Mouse (Mus musculus) hindbrain, postnatal 0 days (tissue): Measurements from ENCODE around the gene Neo1. TPM values are rescaled to one million over a fixed set of nuclear protein-coding genes. Genes with fewer than 3 reads are reported as not detected.

Experiments
- ATAC-seq: fragments of 200-750 bp; cut with Nextera tagmentation; 2 replicates; pipeline ENCODE4 v1.8.0; 2017; ENCODE audit warnings: mild to moderate bottlenecking, moderate TSS enrichment, moderate library complexity
- DNase-seq: peaks from one replicate; pipeline ENCODE4 v3.0.0-alpha.2; 2015; ENCODE audit warnings: low spot score
- H3K27ac ChIP-seq: fragments of 300-500 bp; sonication (generic); 2 replicates; pipeline ENCODE4 v1.5.1; 2014; ENCODE audit warnings: mild to moderate bottlenecking
- H3K27me3 ChIP-seq: fragments of 300-500 bp; sonication (generic); 2 replicates; pipeline ENCODE4 v1.6.1; 2014; ENCODE audit warnings: low read length, mixed read lengths; ENCODE audit not compliant: insufficient read depth
- H3K36me3 ChIP-seq: fragments of 300-500 bp; sonication (generic); 2 replicates; pipeline ENCODE4 v1.6.1; 2014; ENCODE audit warnings: low read length, mixed read lengths; ENCODE audit not compliant: insufficient read depth
- H3K4me1 ChIP-seq: fragments of 300-500 bp; sonication (generic); 2 replicates; pipeline ENCODE4 v1.6.1; 2014; ENCODE audit warnings: antibody characterized with exemption, low read length, mixed read lengths; ENCODE audit not compliant: insufficient read depth
- H3K4me2 ChIP-seq: fragments of 300-500 bp; sonication (generic); 2 replicates; pipeline ENCODE4 v1.6.1; 2014; ENCODE audit warnings: low read depth, mild to moderate bottlenecking, low read length, moderate library complexity, mixed read lengths
- H3K4me3 ChIP-seq: fragments of 300-500 bp; sonication (generic); 2 replicates; pipeline ENCODE4 v1.5.1; 2014; ENCODE audit warnings: low read length
- H3K9ac ChIP-seq: fragments of 300-500 bp; sonication (generic); replicated peaks from 2 replicates; pipeline ENCODE4 v1.6.1; 2014; ENCODE audit warnings: mild to moderate bottlenecking, low read length, moderate library complexity, mixed read lengths
- H3K9me3 ChIP-seq: fragments of 300-500 bp; sonication (generic); 2 replicates; pipeline ENCODE4 v1.6.1; 2016; ENCODE audit warnings: low read length, mixed read lengths
- CTCF ChIP-seq: IDR thresholded peaks from 2 replicates; pipeline ENCODE4 v1.5.1; 2016; ENCODE audit warnings: antibody characterized with exemption, control low read depth, low read depth
- WGBS: fragments of 180-500 bp; shearing (Covaris S2); extraction: QIAGEN DNeasy Blood & Tissue Kit; methylation state at CpG from one replicate; pipeline ENCODE4 v1.1.7; 2014; 5-methylcytosine and 5-hydroxymethylcytosine counted together
- polyA plus RNA-seq: library from polyadenylated mRNA; unstranded; fragments of >200 nt; fragmentation: Nextera tagmentation; extraction: Ambion mirVana; gene quantifications from 2 replicates; pipeline ENCODE4 v1.2.1, GENCODE M21; 2015
- total RNA-seq: library from RNA; depleted of rRNA; stranded (reverse); fragments of >200 nt; gene quantifications from 2 replicates; pipeline ENCODE4 v1.2.3, GENCODE M21; 2014

Neo1 gene
- total and polyA plus RNA-seq, 2 experiments from 2014 or later: 38.7 to 160 TPM

DNA sequence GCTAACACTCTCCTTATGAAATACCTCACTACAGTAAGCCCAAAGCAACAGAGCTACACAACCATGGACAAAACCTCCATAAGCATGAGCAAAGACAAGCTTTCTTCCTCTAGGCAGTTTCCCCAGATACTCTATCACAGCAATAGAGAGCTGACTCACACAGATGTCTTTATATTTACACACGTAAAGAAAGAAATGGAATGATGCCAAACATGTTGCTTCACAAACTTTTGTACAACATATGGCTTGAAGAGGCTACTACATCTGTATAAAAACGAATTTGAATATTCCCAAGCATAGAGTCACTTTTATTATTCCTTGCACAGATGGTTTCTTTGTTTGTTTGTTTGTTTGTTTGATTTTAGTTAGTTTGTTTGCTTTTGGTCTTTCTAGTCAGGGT, 101.5 kb downstream of the Neo1 start:
- no peak overlapping the region for H3K4me3 ChIP-seq
- ATAC-seq (no peak), DNase-seq (no peak)
- 65% methylated on average over 2 of the region's 2 CpGs for WGBS
- peaks cover 4% of the 10 kb centered on the region; the same call in 1 of the 2 replicates for H3K36me3 ChIP-seq
- H3K4me1 ChIP-seq: no peaks in the 10 kb centered on the region
- H3K9me3 ChIP-seq: no peaks in the 10 kb centered on the region
- H3K9ac ChIP-seq: no peak overlapping the region
- no peak overlapping the region for H3K27ac ChIP-seq
- no peak overlapping the region for H3K4me2 ChIP-seq
- no peaks in the 10 kb centered on the region for H3K27me3 ChIP-seq
- TF ChIP-seq CTCF: no peak

DNA sequence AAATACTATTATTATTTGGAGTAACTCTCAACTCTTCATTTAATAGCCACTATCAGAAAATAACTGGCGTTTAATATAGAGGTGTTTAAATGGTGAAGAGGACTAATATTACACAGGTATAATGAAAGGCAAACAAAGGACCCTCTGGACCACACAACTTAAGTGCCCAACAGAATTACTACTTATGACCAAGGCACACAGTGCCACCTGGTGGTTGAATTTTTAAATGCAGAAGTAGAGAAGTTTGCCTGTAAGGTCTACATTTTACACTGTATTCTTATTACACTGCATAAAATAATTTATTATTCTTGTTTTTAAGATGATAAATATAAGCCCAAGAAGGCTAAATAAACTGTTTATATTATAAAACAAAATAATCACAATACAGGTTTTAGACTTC, 108.1 kb downstream of the Neo1 start:
- no peak overlapping the region for H3K4me3 ChIP-seq
- peaks cover 7% of the 10 kb centered on the region; the same call in 1 of the 2 replicates for H3K36me3 ChIP-seq
- H3K27me3 ChIP-seq: no peaks in the 10 kb centered on the region
- ATAC-seq: no peak
- TF ChIP-seq CTCF: peak; percentile 80
- no peak overlapping the region for H3K9ac ChIP-seq
- peak; percentile 87 for DNase-seq
- H3K9me3 ChIP-seq: no peaks in the 10 kb centered on the region
- H3K4me1 ChIP-seq: no peaks in the 10 kb centered on the region
- no peak overlapping the region for H3K4me2 ChIP-seq
- H3K27ac ChIP-seq: no peak overlapping the region
- WGBS: 29% methylated on average over 1 of the region's 1 CpGs

DNA sequence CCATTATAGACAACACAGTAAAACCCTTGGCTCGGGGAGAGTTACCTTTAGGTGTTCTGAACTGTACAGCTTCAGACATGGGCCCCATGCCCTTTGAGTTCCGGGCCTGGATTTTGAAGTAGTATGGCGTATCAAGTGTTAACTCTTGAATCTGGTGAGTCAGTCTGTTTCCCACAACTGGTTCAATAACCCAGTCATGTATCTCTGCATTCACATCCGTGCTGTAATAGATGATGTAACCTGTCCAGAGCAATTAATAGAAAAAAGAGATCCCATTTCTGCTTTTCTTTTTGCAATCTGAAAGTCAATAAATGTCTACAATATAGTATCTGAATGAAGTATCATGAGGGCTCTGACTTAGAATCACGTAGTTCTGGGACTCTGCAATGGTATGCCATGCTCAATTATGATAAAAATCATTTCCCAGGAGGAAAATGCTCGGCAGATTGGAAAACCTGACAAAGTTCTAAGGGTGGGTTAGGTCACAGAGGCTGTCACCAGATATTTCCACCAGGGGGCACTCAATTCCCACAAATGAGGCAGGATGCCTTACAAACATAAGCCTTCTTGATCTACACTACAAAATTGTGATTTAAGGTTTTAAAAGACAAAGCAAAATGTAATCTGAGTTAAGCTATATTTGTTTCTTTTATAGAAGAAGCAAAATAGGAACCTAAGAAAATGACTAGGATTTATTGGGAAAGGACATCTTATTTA, 133.2 kb downstream of the Neo1 start:
- 67% methylated on average over 6 of the region's 6 CpGs for WGBS
- H3K36me3 ChIP-seq: peaks cover 24% of the 10 kb centered on the region

GRCm38 (mm10) chr9:58899602-58900001, 136.6 kb downstream of the Neo1 start:
- DNase-seq (no peak), ATAC-seq (no peak)
- Histone ChIP-seq H3K4me1 (no peaks in the 10 kb centered on the region), H3K27me3 (no peaks in the 10 kb centered on the region), H3K9ac (no peak overlapping the region), H3K4me3 (no peak overlapping the region), H3K36me3 (peaks cover 15% of the 10 kb centered on the region), H3K9me3 (no peaks in the 10 kb centered on the region), H3K4me2 (no peak overlapping the region), H3K27ac (no peak overlapping the region)
- TF ChIP-seq CTCF: no peak

More for the DNA sequence above, 133.2 kb downstream of the Neo1 start:
- Histone ChIP-seq H3K9ac (no peak overlapping the region), H3K9me3 (no peaks in the 10 kb centered on the region), H3K4me3 (no peak overlapping the region), H3K27me3 (no peaks in the 10 kb centered on the region), H3K4me2 (no peak overlapping the region), H3K27ac (no peak overlapping the region), H3K4me1 (no peaks in the 10 kb centered on the region)
- DNase-seq (peak; percentile 84), ATAC-seq (no peak)
- peak; percentile 77 for TF ChIP-seq CTCF

- ATAC-seq: no peak
- peaks cover 47% of the 10 kb centered on the region for H3K36me3 ChIP-seq
- H3K27ac ChIP-seq: no peak overlapping the region
- WGBS: 95% methylated on average over 6 of the region's 6 CpGs
- no peaks in the 10 kb centered on the region for H3K4me1 ChIP-seq
- no peak for TF ChIP-seq CTCF
- no peak overlapping the region for H3K9ac ChIP-seq
- H3K4me2 ChIP-seq: no peak overlapping the region
- no peak for DNase-seq
- no peak overlapping the region for H3K4me3 ChIP-seq
- no peaks in the 10 kb centered on the region for H3K9me3 ChIP-seq
- no peaks in the 10 kb centered on the region for H3K27me3 ChIP-seq
These were observed 144.2 kb downstream of the Neo1 start for GRCm38 (mm10) chr9:58891840-58892640.

DNA sequence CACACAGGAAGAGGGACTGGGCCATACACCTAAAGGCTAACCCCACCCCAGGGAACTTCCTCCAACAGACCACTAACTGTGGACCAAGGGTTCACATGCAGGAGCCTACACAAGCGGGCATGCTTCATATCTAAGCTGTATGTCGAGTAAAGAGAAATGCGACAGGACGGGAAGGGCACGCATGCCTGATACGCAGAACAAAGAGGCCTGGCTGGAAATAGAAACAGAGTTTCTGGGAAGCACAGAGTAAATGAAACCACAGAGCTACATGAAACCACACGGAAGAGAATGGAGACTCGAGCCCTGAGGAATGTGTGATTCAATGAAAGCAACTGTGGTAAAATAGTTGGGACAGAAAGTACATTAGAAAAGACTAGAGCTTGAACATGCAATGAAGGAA, 145.3 kb downstream of the Neo1 start:
- H3K4me2 ChIP-seq: no peak overlapping the region
- H3K4me3 ChIP-seq: no peak overlapping the region
- H3K36me3 ChIP-seq: peaks cover 48% of the 10 kb centered on the region
- no peak overlapping the region for H3K9ac ChIP-seq
- no peaks in the 10 kb centered on the region for H3K27me3 ChIP-seq
- TF ChIP-seq CTCF: no peak
- WGBS: 93% methylated on average over 8 of the region's 8 CpGs
- H3K27ac ChIP-seq: no peak overlapping the region
- H3K4me1 ChIP-seq: no peaks in the 10 kb centered on the region
- DNase-seq (no peak), ATAC-seq (no peak)
- H3K9me3 ChIP-seq: no peaks in the 10 kb centered on the region
